Mouse (Mus musculus) neural tube, embryonic 12.5 days (tissue): ENCODE measurements at regions not wholly inside any gene's neighbourhood (a gene's known extent, or its start where the extent isn't known, plus 50 kb on each side); places are given as distances from the start of the nearest gene placed in this dataset.

Source experiments
- ATAC-seq: fragments of 200-750 bp; cut with Nextera tagmentation; 2 replicates; pipeline ENCODE4 v1.8.0; 2017; ENCODE audit warnings: low read depth, mild to moderate bottlenecking, moderate TSS enrichment, moderate library complexity; ENCODE audit not compliant: low FRiP score
- H3K27ac ChIP-seq: fragments of 300-500 bp; sonication (generic); 2 replicates; pipeline ENCODE4 v1.5.1; 2016
- H3K27me3 ChIP-seq: fragments of 300-500 bp; sonication (generic); replicated peaks from 2 replicates; pipeline ENCODE4 v1.6.1; 2016; ENCODE audit warnings: mild to moderate bottlenecking
- H3K36me3 ChIP-seq: fragments of 300-500 bp; sonication (generic); 2 replicates; pipeline ENCODE4 v1.6.1; 2016; ENCODE audit warnings: mild to moderate bottlenecking
- H3K4me1 ChIP-seq: fragments of 300-500 bp; sonication (generic); 2 replicates; pipeline ENCODE4 v1.6.1; 2016
- H3K4me2 ChIP-seq: fragments of 300-500 bp; sonication (generic); replicated peaks from 2 replicates; pipeline ENCODE4 v1.6.1; 2016; ENCODE audit warnings: mild to moderate bottlenecking
- H3K4me3 ChIP-seq: fragments of 300-500 bp; sonication (generic); 2 replicates; pipeline ENCODE4 v1.5.1; 2016
- H3K9ac ChIP-seq: fragments of 300-500 bp; sonication (generic); 2 replicates; pipeline ENCODE4 v1.6.1; 2016; ENCODE audit warnings: mild to moderate bottlenecking
- H3K9me3 ChIP-seq: fragments of 300-500 bp; sonication (generic); 2 replicates; pipeline ENCODE4 v1.6.1; 2016; ENCODE audit warnings: mild to moderate bottlenecking
- WGBS: fragments of 180-500 bp; shearing (Covaris S2); methylation state at CpG from one replicate; pipeline ENCODE4 v1.1.7; 2016; 5-methylcytosine and 5-hydroxymethylcytosine counted together

- H3K27ac ChIP-seq = no peak overlapping the region
- no peak for ATAC-seq
- H3K27me3 ChIP-seq = no peaks in the 10 kb centered on the region
- H3K9me3 ChIP-seq = no peaks in the 10 kb centered on the region
- H3K36me3 ChIP-seq = no peaks in the 10 kb centered on the region
- H3K4me2 ChIP-seq = no peak overlapping the region
- H3K9ac ChIP-seq = no peak overlapping the region
- H3K4me1 ChIP-seq = no peaks in the 10 kb centered on the region
- no peak overlapping the region for H3K4me3 ChIP-seq
Observed at GRCm38 (mm10) chr13:5760030-5760429, 101.3 kb upstream of the Klf6 start.

GRCm38 (mm10) chr13:5766394-5766793 lies 94.9 kb upstream of the Klf6 start:
- ATAC-seq = no peak
- H3K4me1 ChIP-seq = no peaks in the 10 kb centered on the region
- no peaks in the 10 kb centered on the region for H3K27me3 ChIP-seq
- H3K4me3 ChIP-seq = no peak overlapping the region
- 86% methylated on average over 6 of the region's 6 CpGs for WGBS
- H3K36me3 ChIP-seq = no peaks in the 10 kb centered on the region
- H3K4me2 ChIP-seq = no peak overlapping the region
- H3K9ac ChIP-seq = no peak overlapping the region
- H3K9me3 ChIP-seq = no peaks in the 10 kb centered on the region
- H3K27ac ChIP-seq = no peak overlapping the region

- Histone ChIP-seq H3K9me3 (no peaks in the 10 kb centered on the region), H3K36me3 (no peaks in the 10 kb centered on the region), H3K27ac (no peak overlapping the region), H3K27me3 (no peaks in the 10 kb centered on the region), H3K4me1 (no peaks in the 10 kb centered on the region), H3K4me3 (no peak overlapping the region), H3K9ac (no peak overlapping the region), H3K4me2 (no peak overlapping the region)
- 91% methylated on average over 1 of the region's 1 CpGs for WGBS
- ATAC-seq = no peak
Observed at GRCm38 (mm10) chr13:5767202-5767601, 94.1 kb upstream of the Klf6 start.

DNA sequence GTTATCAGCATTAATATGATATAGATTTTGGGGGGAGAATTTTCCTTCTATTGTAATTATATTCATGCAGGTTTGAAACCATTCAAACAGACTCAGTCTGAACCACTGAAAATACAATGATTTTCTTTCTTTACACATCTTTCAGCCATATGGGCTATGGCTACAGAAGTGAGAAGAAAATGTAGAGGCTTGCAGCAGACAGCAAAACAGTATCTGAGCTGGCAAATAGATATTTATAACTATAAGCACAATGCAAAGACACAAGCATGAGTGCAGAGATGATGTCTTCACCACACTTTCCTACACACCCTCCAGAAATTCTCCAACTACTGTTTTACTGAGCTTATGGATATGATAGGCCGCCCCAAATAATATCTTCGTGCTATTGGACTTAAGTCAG lies 92.6 kb upstream of the Klf6 start:
- Histone ChIP-seq H3K9ac (no peak overlapping the region), H3K4me2 (no peak overlapping the region), H3K27ac (no peak overlapping the region), H3K9me3 (no peaks in the 10 kb centered on the region), H3K36me3 (no peaks in the 10 kb centered on the region), H3K4me3 (no peak overlapping the region), H3K27me3 (no peaks in the 10 kb centered on the region), H3K4me1 (no peaks in the 10 kb centered on the region)
- WGBS = 94% methylated on average over 2 of the region's 2 CpGs
- no peak for ATAC-seq

GRCm38 (mm10) chr13:5769283-5770260 lies 91.7 kb upstream of the Klf6 start:
- ATAC-seq = no peak
- WGBS = 82% methylated on average over 7 of the region's 7 CpGs
- no peaks in the 10 kb centered on the region for H3K4me1 ChIP-seq

GRCm38 (mm10) chr13:5773811-5774210 lies 87.5 kb upstream of the Klf6 start:
- no peak overlapping the region for H3K4me3 ChIP-seq
- no peaks in the 10 kb centered on the region for H3K4me1 ChIP-seq
- no peak overlapping the region for H3K9ac ChIP-seq
- WGBS = 89% methylated on average over 3 of the region's 3 CpGs
- no peaks in the 10 kb centered on the region for H3K36me3 ChIP-seq
- no peaks in the 10 kb centered on the region for H3K27me3 ChIP-seq
- H3K27ac ChIP-seq = no peak overlapping the region
- no peaks in the 10 kb centered on the region for H3K9me3 ChIP-seq
- ATAC-seq = no peak
- H3K4me2 ChIP-seq = no peak overlapping the region

More at GRCm38 (mm10) chr13:5769283-5770260, 91.7 kb upstream of the Klf6 start:
- Histone ChIP-seq H3K27ac (no peak overlapping the region), H3K9me3 (no peaks in the 10 kb centered on the region), H3K36me3 (no peaks in the 10 kb centered on the region), H3K27me3 (no peaks in the 10 kb centered on the region), H3K4me3 (no peak overlapping the region), H3K4me2 (no peak overlapping the region), H3K9ac (no peak overlapping the region)

GRCm38 (mm10) chr13:5778443-5779171 lies 82.7 kb upstream of the Klf6 start:
- H3K27ac ChIP-seq = no peak overlapping the region
- no peaks in the 10 kb centered on the region for H3K9me3 ChIP-seq
- no peak for ATAC-seq
- no peaks in the 10 kb centered on the region for H3K36me3 ChIP-seq
- no peaks in the 10 kb centered on the region for H3K27me3 ChIP-seq
- H3K9ac ChIP-seq = no peak overlapping the region
- no peaks in the 10 kb centered on the region for H3K4me1 ChIP-seq
- no peak overlapping the region for H3K4me3 ChIP-seq
- no peak overlapping the region for H3K4me2 ChIP-seq
- WGBS = 76% methylated on average over 5 of the region's 5 CpGs

- 42% methylated on average over 4 of the region's 4 CpGs for WGBS
Observed at GRCm38 (mm10) chr13:5779410-5779809, 81.9 kb upstream of the Klf6 start.

DNA sequence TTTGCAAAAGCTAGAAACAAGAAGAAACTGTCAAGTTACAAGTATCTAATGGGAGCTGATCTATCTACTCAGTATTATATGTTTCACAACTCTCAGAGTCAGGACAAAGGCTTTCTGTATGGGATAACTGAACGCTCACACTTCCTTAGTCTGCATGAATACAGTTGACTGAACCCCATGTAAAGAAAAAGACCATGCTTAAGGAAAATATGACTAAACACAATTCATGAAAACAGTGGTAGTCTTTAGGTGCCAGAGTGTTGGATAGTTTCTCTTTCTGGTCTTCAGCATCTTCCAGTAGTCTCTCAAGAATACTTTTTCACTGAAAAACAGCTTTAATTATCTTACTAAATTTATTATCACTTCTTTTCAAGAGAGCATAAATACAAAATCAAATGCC lies 78.7 kb upstream of the Klf6 start:
- no peak for ATAC-seq
- no peak overlapping the region for H3K4me2 ChIP-seq
- H3K36me3 ChIP-seq = no peaks in the 10 kb centered on the region
- H3K4me1 ChIP-seq = no peaks in the 10 kb centered on the region
- H3K9me3 ChIP-seq = no peaks in the 10 kb centered on the region
- no peak overlapping the region for H3K4me3 ChIP-seq
- H3K9ac ChIP-seq = no peak overlapping the region
- WGBS = 90% methylated on average over 1 of the region's 1 CpGs
- H3K27me3 ChIP-seq = no peaks in the 10 kb centered on the region
- H3K27ac ChIP-seq = no peak overlapping the region

More at GRCm38 (mm10) chr13:5779410-5779809, 81.9 kb upstream of the Klf6 start:
- no peak for ATAC-seq
- Histone ChIP-seq H3K4me3 (no peak overlapping the region), H3K4me2 (no peak overlapping the region), H3K4me1 (no peaks in the 10 kb centered on the region), H3K9me3 (no peaks in the 10 kb centered on the region), H3K27me3 (no peaks in the 10 kb centered on the region), H3K36me3 (no peaks in the 10 kb centered on the region), H3K27ac (no peak overlapping the region), H3K9ac (no peak overlapping the region)

- H3K27me3 ChIP-seq = no peaks in the 10 kb centered on the region
- H3K4me1 ChIP-seq = no peaks in the 10 kb centered on the region
- H3K4me2 ChIP-seq = no peak overlapping the region
- no peak for ATAC-seq
- no peak overlapping the region for H3K4me3 ChIP-seq
- H3K9me3 ChIP-seq = no peaks in the 10 kb centered on the region
- no peak overlapping the region for H3K9ac ChIP-seq
- no peaks in the 10 kb centered on the region for H3K36me3 ChIP-seq
- H3K27ac ChIP-seq = no peak overlapping the region
Observed at GRCm38 (mm10) chr13:5787114-5787513, 74.2 kb upstream of the Klf6 start.

- Histone ChIP-seq H3K4me1 (no peaks in the 10 kb centered on the region), H3K4me2 (no peak overlapping the region), H3K4me3 (no peak overlapping the region), H3K9me3 (no peaks in the 10 kb centered on the region), H3K27ac (no peak overlapping the region), H3K9ac (no peak overlapping the region), H3K27me3 (no peaks in the 10 kb centered on the region), H3K36me3 (no peaks in the 10 kb centered on the region)
- no peak for ATAC-seq
- WGBS = 86% methylated on average over 3 of the region's 3 CpGs
Observed at GRCm38 (mm10) chr13:5789302-5789701, 72.0 kb upstream of the Klf6 start.

DNA sequence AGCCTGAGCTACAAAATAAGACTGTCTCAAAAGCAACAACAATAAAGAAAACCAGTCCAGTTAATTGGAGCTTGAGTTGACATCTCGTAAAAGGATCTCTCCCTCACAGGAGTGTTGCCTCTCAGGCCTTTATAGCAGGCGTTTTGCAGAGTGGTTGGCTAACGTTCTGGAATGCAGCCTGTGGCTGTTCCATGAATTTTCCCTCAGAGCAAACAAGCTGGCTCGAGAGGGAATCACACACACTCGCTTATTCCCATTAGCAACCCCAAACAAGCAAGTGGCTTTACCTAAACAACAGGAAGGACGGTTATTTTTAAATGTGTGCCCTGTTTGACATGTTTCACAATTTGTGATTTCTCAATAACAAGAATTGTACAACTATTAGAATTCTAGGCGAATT lies 59.2 kb upstream of the Klf6 start:
- no peaks in the 10 kb centered on the region for H3K36me3 ChIP-seq
- H3K27ac ChIP-seq = no peak overlapping the region
- H3K4me1 ChIP-seq = no peaks in the 10 kb centered on the region
- no peak for ATAC-seq
- no peak overlapping the region for H3K4me2 ChIP-seq
- no peaks in the 10 kb centered on the region for H3K27me3 ChIP-seq
- 46% methylated on average over 7 of the region's 7 CpGs for WGBS
- no peak overlapping the region for H3K4me3 ChIP-seq
- no peaks in the 10 kb centered on the region for H3K9me3 ChIP-seq
- no peak overlapping the region for H3K9ac ChIP-seq
